Mouse (Mus musculus) limb, embryonic 15.5 days (tissue): ENCODE results near the gene Irf4. TPM values are rescaled to one million over a fixed set of nuclear protein-coding genes. Genes with fewer than 3 reads are reported as not detected.

Source experiments
- ATAC-seq: fragments of 200-750 bp; cut with Nextera tagmentation; 2 replicates; pipeline ENCODE4 v1.8.0; 2017; ENCODE audit warnings: low read depth, moderate TSS enrichment; ENCODE audit not compliant: insufficient number of reproducible peaks, low FRiP score, low TSS enrichment
- H3K27ac ChIP-seq: fragments of 300-500 bp; sonication (generic); 2 replicates; pipeline ENCODE4 v1.5.1; 2015; ENCODE audit warnings: moderate library complexity, mild to moderate bottlenecking, inconsistent platforms
- H3K27me3 ChIP-seq: fragments of 300-500 bp; sonication (generic); 2 replicates; pipeline ENCODE4 v1.6.1; 2015; ENCODE audit warnings: inconsistent platforms
- H3K36me3 ChIP-seq: fragments of 300-500 bp; sonication (generic); 2 replicates; pipeline ENCODE4 v1.6.1; 2015; ENCODE audit warnings: inconsistent platforms
- H3K4me1 ChIP-seq: fragments of 300-500 bp; sonication (generic); 2 replicates; pipeline ENCODE4 v1.6.1; 2015; ENCODE audit warnings: inconsistent platforms
- H3K4me2 ChIP-seq: fragments of 300-500 bp; sonication (generic); 2 replicates; pipeline ENCODE4 v1.6.1; 2015; ENCODE audit warnings: mild to moderate bottlenecking, inconsistent platforms
- H3K4me3 ChIP-seq: fragments of 300-500 bp; sonication (generic); 2 replicates; pipeline ENCODE4 v1.5.1; 2015; ENCODE audit warnings: mild to moderate bottlenecking, inconsistent platforms
- H3K9ac ChIP-seq: fragments of 300-500 bp; sonication (generic); 2 replicates; pipeline ENCODE4 v1.6.1; 2015; ENCODE audit warnings: inconsistent platforms
- H3K9me3 ChIP-seq: fragments of 300-500 bp; sonication (generic); 2 replicates; pipeline ENCODE4 v1.6.1; 2016; ENCODE audit warnings: inconsistent platforms
- WGBS: fragments of 180-500 bp; shearing (Covaris S2); methylation state at CpG from one replicate; pipeline ENCODE4 v1.1.7; 2015; 5-methylcytosine and 5-hydroxymethylcytosine counted together
- polyA plus RNA-seq: library from polyadenylated mRNA; unstranded; fragments of >200 nt; fragmentation: Nextera tagmentation; extraction: Ambion mirVana; gene quantifications from 2 replicates; pipeline ENCODE4 v1.2.1, GENCODE M21; 2015

Gene Irf4
- 0.12 and 0.21 TPM in 2 replicates for polyA plus RNA-seq

DNA sequence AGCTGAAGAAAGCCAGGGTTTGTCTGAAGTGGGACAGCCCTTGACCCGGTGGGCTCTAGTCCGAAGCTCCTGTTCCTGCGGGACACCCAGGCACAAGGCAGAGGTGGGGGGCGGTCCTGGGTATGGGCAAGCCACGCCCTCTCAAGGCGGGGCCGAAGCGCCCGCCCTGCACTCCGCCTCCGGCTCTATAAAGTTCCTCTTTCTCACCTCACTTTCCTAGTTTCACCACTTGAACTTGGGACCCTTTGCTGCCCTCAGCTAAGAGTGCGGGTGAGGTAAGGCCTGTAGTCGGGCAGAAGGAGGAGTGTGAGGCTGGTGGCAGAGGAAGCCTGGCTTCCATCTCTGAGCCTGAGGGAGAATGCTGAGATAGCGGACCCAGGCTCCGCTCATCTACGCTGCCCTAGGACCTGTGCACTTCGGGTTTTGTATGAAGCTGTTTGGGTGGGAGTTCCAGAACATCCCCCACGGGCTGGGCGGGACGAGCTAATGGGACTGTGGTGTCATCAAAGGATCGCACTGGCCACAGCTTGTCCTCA lies at the start of gene Irf4:
Irf4 (plus strand) TSS at position 206 of the 536 bp plus-strand sequence.
- Histone ChIP-seq H3K27me3 (peaks cover 58% of the 10 kb centered on the region), H3K4me1 (peaks cover 20% of the 10 kb centered on the region), H3K9me3 (no peaks in the 10 kb centered on the region), H3K9ac (no peak within 1 kb of the TSS), H3K36me3 (no peaks in the 10 kb centered on the region), H3K4me3 (peak within 1 kb of the TSS; percentile 34), H3K4me2 (peak within 1 kb of the TSS; percentile 56), H3K27ac (no peak within 1 kb of the TSS)
- ATAC-seq, result peak; percentile 74
- 1% methylated on average over 21 of the region's 21 CpGs for WGBS

DNA sequence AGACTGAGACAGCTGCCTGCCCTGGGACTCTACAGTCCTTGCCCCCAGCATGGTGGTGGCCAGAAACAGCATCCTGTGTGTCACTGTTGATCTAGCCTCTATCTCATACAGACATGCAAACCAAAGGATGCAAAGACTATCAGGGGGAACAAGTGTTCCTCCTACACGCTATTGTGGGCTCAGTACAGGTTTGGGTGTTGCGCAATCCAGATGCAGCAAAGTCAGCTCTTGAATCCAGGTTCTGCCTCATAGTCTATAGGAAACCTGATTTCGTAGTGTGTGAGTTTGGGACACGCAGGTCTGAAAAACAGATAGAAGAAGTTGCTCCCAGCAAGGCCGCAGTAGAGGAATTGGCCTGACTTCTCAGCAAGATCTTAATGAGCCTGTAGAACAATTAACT lies 46.3 kb upstream of the Irf4 start:
- no peak overlapping the region for H3K4me3 ChIP-seq
- no peak overlapping the region for H3K27ac ChIP-seq
- H3K4me1 ChIP-seq, result no peaks in the 10 kb centered on the region
- no peak overlapping the region for H3K9ac ChIP-seq
- 0 out of 2 replicates have a peak, but pooled peaks cover 9% of the 10 kb centered on the region for H3K36me3 ChIP-seq
- 95% methylated on average over 5 of the region's 5 CpGs for WGBS
- no peak overlapping the region for H3K4me2 ChIP-seq
- no peak for ATAC-seq
- H3K27me3 ChIP-seq, result no peaks in the 10 kb centered on the region
- H3K9me3 ChIP-seq, result no peaks in the 10 kb centered on the region

GRCm38 (mm10) chr13:30704246-30705095 lies 44.6 kb upstream of the Irf4 start:
- Histone ChIP-seq H3K4me3 (no peak overlapping the region), H3K4me1 (no peaks in the 10 kb centered on the region), H3K27me3 (no peaks in the 10 kb centered on the region), H3K36me3 (peaks cover 7% of the 10 kb centered on the region), H3K9ac (no peak overlapping the region), H3K4me2 (no peak overlapping the region), H3K27ac (no peak overlapping the region), H3K9me3 (no peaks in the 10 kb centered on the region)
- ATAC-seq, result no peak
- WGBS, result 84% methylated on average over 8 of the region's 8 CpGs

DNA sequence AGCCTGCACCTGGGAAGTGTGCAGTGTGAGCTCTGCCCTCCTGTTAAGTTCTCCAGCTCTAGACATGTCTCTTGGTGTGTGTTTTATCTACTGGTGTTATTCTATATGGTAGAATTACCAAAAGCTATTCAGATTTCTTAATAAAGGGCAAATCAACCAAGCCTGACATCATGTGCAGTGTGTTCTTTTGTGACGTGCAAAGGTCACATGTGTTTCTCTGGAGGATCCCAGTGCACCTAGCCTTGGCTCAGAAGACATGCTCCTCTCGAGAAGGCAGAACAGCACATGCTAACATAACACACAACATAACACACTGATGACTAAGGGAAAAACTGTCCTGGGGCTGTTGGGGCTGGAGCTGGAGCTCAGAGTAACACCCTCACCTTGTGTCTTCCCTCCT lies 38.0 kb upstream of the Irf4 start:
- WGBS, result 74% methylated on average over 2 of the region's 2 CpGs
- peaks cover 4% of the 10 kb centered on the region for H3K36me3 ChIP-seq
- no peak overlapping the region for H3K9ac ChIP-seq
- H3K27me3 ChIP-seq, result no peaks in the 10 kb centered on the region
- no peak overlapping the region for H3K4me2 ChIP-seq
- ATAC-seq, result no peak
- H3K9me3 ChIP-seq, result no peaks in the 10 kb centered on the region
- no peak overlapping the region for H3K4me3 ChIP-seq
- H3K4me1 ChIP-seq, result no peaks in the 10 kb centered on the region; the same call in 1 of the 2 replicates
- H3K27ac ChIP-seq, result no peak overlapping the region

DNA sequence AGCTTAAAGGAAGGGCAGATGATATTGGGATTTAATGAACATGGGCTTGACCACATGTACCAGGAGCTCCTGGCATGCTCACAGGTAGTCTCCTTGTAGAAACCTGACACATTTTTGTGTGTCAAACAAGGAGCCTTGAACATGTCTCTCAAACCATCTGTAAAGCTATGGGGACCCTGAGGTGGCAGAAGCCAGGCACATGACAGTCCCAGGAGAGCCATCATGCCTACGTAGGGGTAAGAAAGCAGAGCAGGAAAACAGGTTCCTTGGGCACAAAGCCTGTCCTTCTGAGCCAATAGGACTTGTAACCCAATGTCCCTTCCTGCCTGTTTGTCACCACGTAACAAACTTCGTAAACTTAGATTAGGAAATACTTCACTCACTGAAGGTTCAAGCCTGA lies 37.3 kb upstream of the Irf4 start:
- Histone ChIP-seq H3K9ac (no peak overlapping the region), H3K27me3 (no peaks in the 10 kb centered on the region), H3K4me1 (no peaks in the 10 kb centered on the region; the same call in 1 of the 2 replicates), H3K4me3 (no peak overlapping the region), H3K27ac (no peak overlapping the region), H3K4me2 (no peak overlapping the region), H3K36me3 (peaks cover 4% of the 10 kb centered on the region), H3K9me3 (no peaks in the 10 kb centered on the region)
- WGBS, result 90% methylated on average over 3 of the region's 3 CpGs
- no peak for ATAC-seq

DNA sequence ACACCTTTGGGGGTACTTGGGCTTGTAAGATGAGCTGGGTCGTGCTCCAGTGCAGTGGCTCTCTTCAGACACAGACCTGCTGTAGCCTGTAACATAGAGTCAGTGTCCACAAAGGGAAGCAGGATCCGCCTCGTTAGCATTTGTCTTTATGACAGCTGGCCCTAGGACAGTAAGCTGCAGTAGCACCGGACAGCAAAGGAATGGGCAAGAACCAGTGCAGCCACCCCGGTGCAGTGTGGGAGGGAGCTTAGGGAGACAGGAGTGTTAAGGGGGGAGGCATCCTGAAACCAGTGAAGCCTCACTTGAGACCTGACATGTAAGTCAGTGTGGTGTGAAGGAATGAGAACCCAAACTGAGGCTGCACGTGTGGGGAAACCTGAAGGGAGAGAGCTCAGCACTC lies 36.7 kb upstream of the Irf4 start:
- no peak overlapping the region for H3K4me3 ChIP-seq
- H3K27me3 ChIP-seq, result no peaks in the 10 kb centered on the region
- ATAC-seq, result no peak; the same call in 1 of the 2 replicates
- H3K9ac ChIP-seq, result no peak overlapping the region
- peaks cover 4% of the 10 kb centered on the region for H3K36me3 ChIP-seq
- 77% methylated on average over 6 of the region's 6 CpGs for WGBS
- no peak overlapping the region for H3K27ac ChIP-seq
- no peaks in the 10 kb centered on the region; the same call in 1 of the 2 replicates for H3K4me1 ChIP-seq
- H3K4me2 ChIP-seq, result no peak overlapping the region
- no peaks in the 10 kb centered on the region for H3K9me3 ChIP-seq

DNA sequence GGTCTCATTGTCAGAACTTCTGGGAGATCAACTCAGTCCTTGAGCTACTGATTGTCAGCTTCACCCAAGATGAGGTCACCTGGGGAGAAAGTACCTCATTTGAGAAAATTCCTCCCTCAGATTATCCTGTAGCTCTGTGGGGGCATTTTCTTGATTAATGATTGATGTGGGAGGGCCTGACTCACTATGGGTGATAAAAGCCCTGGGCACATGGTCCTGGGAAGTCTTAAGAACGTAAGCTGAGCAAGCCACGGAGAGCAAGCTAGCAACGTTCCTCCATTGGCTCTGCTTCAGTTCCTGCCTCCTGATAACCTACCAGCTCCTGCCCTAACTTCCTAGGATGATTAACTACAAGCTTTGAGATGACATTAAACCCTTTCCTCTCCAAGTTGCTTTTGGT lies 35.4 kb upstream of the Irf4 start:
- no peaks in the 10 kb centered on the region; the same call in 1 of the 2 replicates for H3K4me1 ChIP-seq
- H3K27me3 ChIP-seq, result no peaks in the 10 kb centered on the region
- no peak overlapping the region for H3K9ac ChIP-seq
- H3K9me3 ChIP-seq, result no peaks in the 10 kb centered on the region
- ATAC-seq, result no peak
- 55% methylated on average over 3 of the region's 3 CpGs for WGBS
- H3K4me2 ChIP-seq, result no peak overlapping the region
- H3K36me3 ChIP-seq, result peaks cover 2% of the 10 kb centered on the region
- no peak overlapping the region for H3K4me3 ChIP-seq
- H3K27ac ChIP-seq, result no peak overlapping the region

GRCm38 (mm10) chr13:30714552-30714951 lies 34.5 kb upstream of the Irf4 start:
- no peak overlapping the region for H3K9ac ChIP-seq

GRCm38 (mm10) chr13:30715060-30715459 lies 34.0 kb upstream of the Irf4 start:
- WGBS, result 60% methylated on average over 7 of the region's 7 CpGs
- no peak for ATAC-seq
- H3K27ac ChIP-seq, result no peak overlapping the region

More at GRCm38 (mm10) chr13:30714552-30714951, 34.5 kb upstream of the Irf4 start:
- no peak for ATAC-seq
- Histone ChIP-seq H3K27ac (no peak overlapping the region), H3K9me3 (no peaks in the 10 kb centered on the region), H3K36me3 (no peaks in the 10 kb centered on the region), H3K4me1 (no peaks in the 10 kb centered on the region; the same call in 1 of the 2 replicates), H3K4me2 (no peak overlapping the region), H3K4me3 (no peak overlapping the region), H3K27me3 (no peaks in the 10 kb centered on the region)
- 74% methylated on average over 6 of the region's 6 CpGs for WGBS

DNA sequence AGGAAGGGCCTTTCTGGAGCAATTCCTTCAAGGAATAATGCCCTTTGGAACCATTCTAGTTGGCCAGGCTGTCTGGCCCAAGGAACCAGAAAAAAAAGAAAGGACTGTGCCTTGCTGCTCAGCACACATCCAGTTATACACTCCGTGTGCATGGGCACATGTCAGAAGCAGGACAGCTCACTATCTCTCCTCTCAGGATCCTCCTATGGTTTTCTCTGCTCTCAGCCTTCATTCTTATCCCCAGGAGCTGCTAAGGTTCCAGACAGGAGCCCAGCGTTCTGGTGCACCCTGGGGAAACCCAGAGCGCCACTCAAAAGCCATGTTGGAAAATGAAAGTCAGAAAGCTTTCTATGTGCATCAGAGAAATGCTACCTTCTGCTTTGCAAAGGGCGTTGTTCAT lies 33.5 kb upstream of the Irf4 start:
- H3K4me2 ChIP-seq, result no peak overlapping the region
- no peak overlapping the region for H3K27ac ChIP-seq
- no peaks in the 10 kb centered on the region; the same call in 1 of the 2 replicates for H3K4me1 ChIP-seq
- H3K27me3 ChIP-seq, result no peaks in the 10 kb centered on the region
- H3K4me3 ChIP-seq, result no peak overlapping the region
- no peaks in the 10 kb centered on the region for H3K9me3 ChIP-seq
- no peak overlapping the region for H3K9ac ChIP-seq
- no peak for ATAC-seq
- H3K36me3 ChIP-seq, result no peaks in the 10 kb centered on the region
- WGBS, result 80% methylated on average over 4 of the region's 4 CpGs

More at GRCm38 (mm10) chr13:30715060-30715459, 34.0 kb upstream of the Irf4 start:
- no peaks in the 10 kb centered on the region for H3K36me3 ChIP-seq
- H3K4me2 ChIP-seq, result no peak overlapping the region
- no peak overlapping the region for H3K9ac ChIP-seq
- H3K27me3 ChIP-seq, result no peaks in the 10 kb centered on the region
- no peaks in the 10 kb centered on the region for H3K9me3 ChIP-seq
- H3K4me1 ChIP-seq, result no peaks in the 10 kb centered on the region; the same call in 1 of the 2 replicates
- H3K4me3 ChIP-seq, result no peak overlapping the region

DNA sequence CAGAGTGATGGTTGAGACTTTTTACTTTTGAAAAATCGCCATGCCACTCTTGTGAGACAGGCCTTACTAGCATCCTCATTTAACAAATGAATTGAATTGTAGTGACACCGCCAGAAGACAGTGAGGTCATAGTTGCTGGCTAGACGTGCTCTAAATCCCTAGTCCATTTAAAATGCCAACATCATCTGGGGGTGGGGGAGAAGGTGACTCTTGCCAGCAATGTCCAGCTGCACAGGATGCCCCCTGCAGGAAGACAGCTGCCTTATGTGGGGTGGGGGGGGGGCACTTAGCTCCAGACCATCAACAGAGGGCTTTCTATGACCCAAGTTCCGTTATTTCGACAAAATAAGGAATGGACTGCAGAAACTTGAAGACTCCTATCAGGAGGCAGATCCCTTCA lies 32.4 kb upstream of the Irf4 start:
- Histone ChIP-seq H3K4me2 (no peak overlapping the region), H3K9ac (no peak overlapping the region), H3K36me3 (no peaks in the 10 kb centered on the region), H3K9me3 (no peaks in the 10 kb centered on the region), H3K4me3 (no peak overlapping the region), H3K27ac (no peak overlapping the region), H3K27me3 (no peaks in the 10 kb centered on the region), H3K4me1 (no peaks in the 10 kb centered on the region; the same call in 1 of the 2 replicates)
- WGBS, result 70% methylated on average over 5 of the region's 5 CpGs
- ATAC-seq, result no peak

GRCm38 (mm10) chr13:30722601-30723000 lies 26.4 kb upstream of the Irf4 start:
- no peak overlapping the region for H3K9ac ChIP-seq
- H3K4me2 ChIP-seq, result no peak overlapping the region
- no peaks in the 10 kb centered on the region for H3K27me3 ChIP-seq
- no peak for ATAC-seq
- no peak overlapping the region for H3K4me3 ChIP-seq
- H3K27ac ChIP-seq, result no peak overlapping the region
- no peaks in the 10 kb centered on the region for H3K4me1 ChIP-seq
- H3K36me3 ChIP-seq, result no peaks in the 10 kb centered on the region
- WGBS, result 20% methylated on average over 7 of the region's 7 CpGs
- no peaks in the 10 kb centered on the region for H3K9me3 ChIP-seq
